Mouse (Mus musculus) brain, embryonic 14.5 days (tissue): ENCODE data around the gene Ilf3.

Experiments used
- CTCF ChIP-seq: fragments of 200-500 bp; IDR thresholded peaks from 2 replicates; pipeline ENCODE4 v1.5.1; 2012; ENCODE audit warnings: inconsistent platforms, mild to moderate bottlenecking, moderate library complexity, borderline replicate concordance; ENCODE audit not compliant: insufficient read depth, insufficient read length; ENCODE audit errors: extremely low read depth
- POLR2A ChIP-seq: fragments of 200-500 bp; IDR thresholded peaks from 2 replicates; pipeline ENCODE4 v1.6.1; 2012; ENCODE audit warnings: mild to moderate bottlenecking, inconsistent platforms, borderline replicate concordance; ENCODE audit not compliant: poor library complexity, insufficient read depth, insufficient read length, severe bottlenecking; ENCODE audit errors: extremely low read depth

- TF ChIP-seq POLR2A = no peak
- no peak for TF ChIP-seq CTCF
Measured at GRCm38 (mm10) chr9:21336491-21336890, 31.2 kb upstream of the Ilf3 start.
